Mouse (Mus musculus): ENCODE results near the gene Gprin1. TPM values are rescaled to one million over a fixed set of nuclear protein-coding genes. Genes with fewer than 3 reads are reported as not detected.
"Not testable (repeated sequence)": the region's sequence is repeated elsewhere in the genome, so short reads cannot be mapped to it uniquely, and the experiment has no call there.

Gene Gprin1
- total RNA-seq (2021) = 100 to 1,000 TPM; 204 TPM
- long read RNA-seq, full-length matches to known transcripts = 41 of 103 reads
- long read RNA-seq, partial matches to known transcripts = 0 of 103 reads
- long read RNA-seq, other reads (novel, unspliced or antisense) = 62 of 103 reads

DNA sequence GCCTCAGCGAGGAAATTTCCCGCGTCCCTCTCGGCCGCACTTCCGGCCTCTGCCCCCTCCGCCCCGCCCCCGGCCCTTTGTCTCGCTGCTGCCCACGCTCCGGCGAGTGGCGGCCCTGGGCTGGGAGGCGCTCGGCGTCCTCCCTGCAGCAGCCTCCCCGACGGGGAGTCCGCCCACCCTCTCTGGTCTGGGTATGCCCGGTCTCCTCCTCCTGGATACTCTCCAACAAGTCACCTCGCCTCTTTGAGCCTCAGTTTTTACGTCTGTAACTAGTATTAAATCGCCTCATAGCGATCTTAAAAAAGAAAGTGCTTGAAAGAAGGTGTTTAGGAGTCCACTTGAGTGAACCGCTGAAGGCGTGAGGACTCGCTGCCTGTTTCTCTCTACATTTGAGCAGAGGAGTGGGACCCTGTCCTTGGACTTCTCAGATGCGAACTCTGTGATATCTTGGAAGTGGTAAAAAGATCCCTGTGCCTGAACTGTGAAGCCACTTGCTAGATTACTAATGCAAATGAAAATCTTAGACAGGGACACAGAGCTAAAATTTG is at the start of gene Gprin1:
Gene Gprin1, minus strand, starts transcription at position 11 of the 548 bp plus-strand sequence.
- no peak for DNase-seq (ENCODE audit: low spot score in 2 of 2)

DNA sequence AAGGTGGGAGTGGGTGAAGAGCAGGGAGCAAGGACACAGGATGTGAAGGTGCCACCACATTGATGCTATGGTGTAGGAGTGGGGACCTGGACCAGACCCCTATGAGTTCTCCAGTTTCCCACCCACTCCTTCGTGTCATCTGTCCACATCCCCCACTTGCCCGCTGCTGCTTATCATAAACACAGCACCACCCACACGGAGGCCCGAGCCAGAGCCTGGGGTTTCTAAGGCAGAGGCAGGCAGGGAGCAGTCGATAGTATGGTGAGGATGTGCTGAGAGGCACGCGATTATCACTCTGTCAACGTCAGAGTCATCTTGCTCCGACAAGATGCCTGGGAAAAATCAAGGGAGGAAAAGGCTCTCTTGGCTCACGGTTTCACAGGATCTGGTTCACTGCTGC is 49.1 kb upstream of the Gprin1 start:
- no peak for DNase-seq (ENCODE audit: low spot score in 2 of 2)

DNA sequence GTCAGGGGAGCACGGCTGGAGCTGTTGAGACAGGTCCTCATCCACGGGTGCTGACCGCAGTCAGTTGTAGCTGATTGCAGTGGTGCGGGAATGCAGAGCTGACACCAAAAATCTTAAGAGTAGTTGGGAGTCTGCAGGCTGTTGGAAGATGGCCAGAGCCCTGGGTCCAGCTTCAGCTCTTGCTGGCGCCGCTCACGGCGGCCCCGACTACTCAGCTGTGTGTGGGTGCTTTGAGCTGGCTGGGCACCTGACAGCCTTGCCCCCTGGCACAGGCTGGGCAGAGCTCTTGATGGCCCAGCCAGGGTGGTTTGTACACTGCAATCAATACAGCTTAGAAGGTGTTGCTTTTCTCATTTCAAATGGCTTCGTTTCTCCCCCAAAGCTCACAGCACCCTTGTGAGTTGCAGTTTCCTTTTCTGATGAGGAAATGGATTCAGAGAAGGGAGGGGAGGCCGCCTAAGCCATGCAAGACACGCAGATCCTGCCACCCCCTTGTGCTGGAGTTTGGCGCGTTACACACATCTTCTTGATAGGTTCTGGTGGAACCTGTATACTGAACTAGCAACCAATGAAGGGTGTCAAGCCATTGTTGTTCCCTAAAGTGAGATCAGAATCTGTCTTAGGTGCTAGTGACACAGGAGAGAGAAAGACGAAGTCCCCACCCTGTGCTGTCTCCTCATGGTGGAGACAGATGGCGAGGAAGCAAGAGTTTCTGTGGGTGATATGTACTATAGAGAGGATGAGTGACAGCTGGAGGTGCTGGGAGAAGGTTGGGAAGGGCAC is 48.4 kb upstream of the Gprin1 start:
- DNase-seq (ENCODE audit: low spot score in 2 of 2) = no peak

DNA sequence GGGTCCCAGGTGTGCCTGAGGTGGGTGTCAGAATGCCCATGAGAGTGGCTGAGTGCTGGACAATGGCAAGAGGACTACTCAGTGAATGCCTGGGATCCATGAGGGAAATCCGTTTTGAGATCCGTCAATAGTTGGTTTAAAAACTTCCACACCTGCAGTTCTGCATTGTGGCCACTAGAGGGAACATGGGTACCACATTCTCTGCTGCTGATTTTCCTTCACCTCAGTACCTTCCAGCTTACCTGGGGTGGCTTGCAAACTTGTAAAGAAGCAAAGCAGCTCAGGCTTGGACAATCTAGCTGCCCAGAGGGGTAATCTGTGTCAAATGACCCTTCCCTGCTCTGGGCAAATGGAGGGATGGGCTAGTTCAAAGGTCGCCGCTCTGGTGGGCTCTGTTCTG is 47.7 kb upstream of the Gprin1 start:
- DNase-seq (ENCODE audit: low spot score in 2 of 2) = peak; percentile 48 to 56

DNA sequence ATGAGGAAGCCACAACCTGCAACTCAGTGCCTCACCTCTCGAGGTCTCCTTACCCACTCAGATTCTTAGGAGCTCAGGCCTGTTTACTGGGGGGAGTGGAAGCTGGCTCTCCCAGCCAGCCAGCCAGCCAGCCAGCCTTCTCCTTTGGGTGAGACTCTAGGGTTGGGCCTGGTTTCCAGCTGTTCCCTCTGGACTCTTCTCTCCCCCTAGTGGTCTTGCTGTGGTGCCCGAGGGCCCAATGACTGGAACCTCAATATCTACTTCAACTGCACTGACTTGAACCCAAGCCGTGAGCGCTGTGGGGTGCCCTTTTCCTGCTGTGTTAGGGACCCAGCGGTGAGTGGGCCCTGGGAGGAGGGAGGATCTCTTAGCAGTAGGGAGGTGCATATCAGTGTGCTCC is 45.2 kb upstream of the Gprin1 start:
- DNase-seq (ENCODE audit: low spot score in 2 of 2) = no peak

DNA sequence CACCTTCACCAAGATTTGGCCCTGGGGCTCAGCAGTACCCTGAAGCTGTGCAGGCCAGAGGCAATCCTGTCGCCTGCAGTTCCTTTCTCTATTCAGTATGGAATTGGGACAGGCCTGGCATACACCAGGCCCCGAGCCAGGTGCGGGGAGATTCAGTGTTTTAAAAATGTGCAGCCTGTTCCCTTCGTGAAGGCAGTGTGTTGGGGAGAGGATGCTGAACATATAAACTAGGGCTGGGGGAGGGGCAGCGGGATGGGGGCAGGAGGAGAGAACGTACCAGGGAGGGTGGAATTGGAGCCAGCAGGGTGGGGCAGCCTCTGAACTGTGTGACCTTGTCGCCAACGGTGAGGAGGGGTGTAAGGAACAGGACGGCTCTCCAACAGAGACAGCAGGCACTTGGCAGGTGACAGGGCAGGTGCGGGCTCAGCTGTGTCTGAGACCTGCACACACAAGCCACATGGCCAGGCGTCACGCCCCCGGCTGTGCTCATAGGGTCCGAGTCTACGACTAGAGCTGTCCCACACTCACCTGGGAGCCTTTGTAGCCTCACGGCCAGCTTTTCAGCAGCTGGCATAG is 44.4 kb upstream of the Gprin1 start:
- no peak for DNase-seq (ENCODE audit: low spot score in 2 of 2)

DNA sequence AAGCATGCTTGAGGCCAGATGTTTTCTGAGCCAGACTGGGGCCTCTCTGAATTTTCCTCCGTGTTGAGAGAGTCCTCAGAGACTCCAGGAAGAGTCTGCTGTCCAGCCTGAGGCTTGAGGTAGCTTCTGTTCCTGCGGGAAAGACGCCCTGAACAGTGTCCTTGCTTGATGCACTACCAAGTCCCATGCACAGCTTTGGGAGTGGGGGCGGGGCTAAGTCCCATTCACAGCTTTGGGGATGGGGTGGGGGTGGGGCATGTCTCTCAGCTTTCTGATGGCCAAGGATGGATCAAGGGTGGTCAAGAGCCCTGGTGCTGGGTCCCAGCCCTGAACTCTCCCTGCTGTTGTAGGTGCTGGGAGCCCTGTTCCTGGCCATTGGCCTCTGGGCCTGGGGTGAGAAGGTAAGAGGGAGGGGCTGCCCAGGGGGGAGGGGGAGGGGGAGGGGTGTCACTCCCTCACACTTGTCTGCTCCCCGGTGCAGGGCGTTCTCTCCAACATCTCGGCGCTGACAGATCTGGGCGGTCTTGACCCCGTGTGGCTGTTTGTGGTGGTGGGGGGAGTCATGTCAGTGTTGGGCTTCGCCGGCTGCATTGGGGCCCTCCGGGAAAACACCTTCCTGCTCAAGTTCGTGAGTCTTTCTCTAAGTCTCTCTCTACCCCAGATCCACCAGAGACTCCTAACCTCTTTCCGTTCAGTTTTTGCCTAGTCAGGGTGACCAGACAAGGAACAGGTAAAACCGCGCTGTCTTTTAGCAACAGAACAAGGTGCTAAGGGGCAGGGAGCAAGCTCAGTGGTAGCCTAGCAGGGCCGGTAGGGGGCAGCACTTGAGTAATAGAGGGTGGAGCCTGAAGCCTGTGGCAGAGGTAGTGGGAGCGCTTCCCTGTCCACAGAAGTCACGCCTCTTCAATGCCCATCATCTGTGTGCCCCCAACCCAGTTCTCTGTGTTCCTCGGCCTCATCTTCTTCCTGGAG is 42.9 kb upstream of the Gprin1 start:
- DNase-seq (ENCODE audit: low spot score in 2 of 2) = no peak

DNA sequence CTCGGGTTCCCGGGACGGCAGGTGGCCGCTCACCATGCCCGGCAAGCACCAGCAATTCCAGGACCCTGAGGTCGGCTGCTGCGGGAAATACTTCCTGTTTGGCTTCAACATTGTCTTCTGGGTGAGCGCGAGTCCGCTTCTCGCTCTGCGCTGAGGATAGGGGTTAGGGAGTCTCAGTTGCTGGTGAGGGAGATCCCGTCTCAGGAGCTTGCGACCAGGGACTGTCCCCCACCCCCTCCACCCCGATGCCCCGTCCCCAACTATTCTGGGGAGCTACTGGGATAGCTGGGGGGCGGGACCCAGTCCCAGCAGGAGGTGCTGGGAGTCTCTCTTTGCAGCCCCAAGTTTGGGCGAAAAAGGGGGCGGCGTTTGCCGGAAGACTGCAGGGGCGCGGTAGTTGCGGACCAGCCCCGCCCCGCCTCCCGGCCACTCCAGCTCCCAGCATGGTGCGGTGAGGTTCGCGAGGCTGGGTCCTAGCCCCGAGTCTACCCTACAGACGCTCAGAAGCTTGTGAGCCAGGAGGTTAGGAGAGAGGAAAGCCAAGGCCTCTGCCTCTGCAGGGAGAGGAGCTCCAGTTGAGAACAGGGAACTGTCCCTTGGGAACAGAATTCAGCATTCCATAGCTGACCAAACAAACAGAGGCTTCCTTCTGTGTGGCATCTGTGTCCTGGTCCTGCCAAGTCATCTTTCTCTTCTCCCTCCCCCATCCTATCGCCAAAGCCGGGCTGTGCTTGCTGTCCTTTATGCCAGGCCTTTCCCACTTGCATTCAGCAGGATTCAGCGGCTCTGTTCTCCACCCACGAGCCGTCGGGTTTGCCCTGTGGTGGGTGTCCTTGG is 40.1 kb upstream of the Gprin1 start:
- peak; percentile 51 to 62 for DNase-seq (ENCODE audit: low spot score in 2 of 2)

DNA sequence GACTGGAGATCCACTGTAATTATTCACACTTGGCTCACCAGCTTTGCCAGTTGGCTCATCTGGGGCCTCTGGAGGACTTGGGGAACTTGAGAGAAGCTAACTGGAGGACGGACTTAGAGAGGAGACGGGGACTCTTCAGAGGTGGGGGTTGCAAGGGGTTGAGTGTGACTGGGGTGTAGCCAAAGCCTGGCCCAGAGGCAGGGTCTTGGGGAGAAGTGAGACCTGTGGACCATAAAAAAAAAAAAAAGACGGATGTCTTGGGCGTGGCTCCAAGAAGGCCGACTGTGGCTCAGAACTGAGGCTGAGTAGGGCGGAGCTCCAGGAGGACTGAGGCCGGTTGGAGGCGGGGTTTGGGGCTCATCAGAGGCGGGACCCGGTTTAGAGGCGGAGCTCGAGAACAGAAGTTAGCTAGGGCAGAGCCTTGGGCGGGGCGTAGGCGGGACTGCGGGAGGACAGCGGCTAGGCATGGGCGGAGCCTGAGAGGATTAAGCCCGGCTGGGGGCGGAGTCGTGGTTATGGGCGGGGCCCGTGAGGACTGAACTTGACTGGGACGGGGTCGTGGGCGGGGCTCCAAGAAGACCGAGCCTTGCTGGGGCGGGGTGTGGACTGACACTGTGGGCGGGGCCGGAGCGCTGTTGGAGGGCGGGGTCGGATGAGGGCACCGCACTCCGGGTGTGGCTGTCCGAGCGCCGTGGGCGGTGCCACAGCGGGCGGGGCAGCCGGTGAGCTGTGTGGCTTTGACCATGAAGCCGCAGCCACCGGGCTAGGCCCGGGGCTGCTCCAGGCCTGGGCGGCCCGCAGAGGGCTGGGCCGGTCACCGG is 39.3 kb upstream of the Gprin1 start, which contains the start of gene Tspan17:
Gene Tspan17, plus strand, starts transcription at position 638 of the 821 bp plus-strand sequence.
- DNase-seq (ENCODE audit: low spot score in 2 of 2) = peak; percentile 89 to 92

DNA sequence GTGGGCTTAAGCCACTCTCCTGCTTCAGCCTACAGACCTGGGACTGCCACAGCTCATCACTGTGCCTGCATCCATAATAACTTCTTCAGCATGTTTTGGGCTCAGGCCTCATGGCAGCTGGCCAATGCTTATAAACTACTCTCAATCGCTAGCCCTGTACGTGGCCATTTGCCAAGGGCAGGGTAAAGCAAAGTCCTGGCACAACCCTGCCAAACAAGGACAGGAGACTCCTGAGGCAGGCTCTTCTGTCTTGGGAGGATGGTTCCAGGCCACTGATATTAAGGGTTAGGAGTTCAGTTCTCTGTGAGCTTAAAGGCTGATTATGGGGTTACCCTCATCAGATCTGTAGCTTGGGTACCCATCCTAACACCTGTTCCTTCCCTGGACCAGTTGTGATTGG is 37.9 kb upstream of the Gprin1 start:
- DNase-seq (ENCODE audit: low spot score in 2 of 2) = not testable (repeated sequence)

DNA sequence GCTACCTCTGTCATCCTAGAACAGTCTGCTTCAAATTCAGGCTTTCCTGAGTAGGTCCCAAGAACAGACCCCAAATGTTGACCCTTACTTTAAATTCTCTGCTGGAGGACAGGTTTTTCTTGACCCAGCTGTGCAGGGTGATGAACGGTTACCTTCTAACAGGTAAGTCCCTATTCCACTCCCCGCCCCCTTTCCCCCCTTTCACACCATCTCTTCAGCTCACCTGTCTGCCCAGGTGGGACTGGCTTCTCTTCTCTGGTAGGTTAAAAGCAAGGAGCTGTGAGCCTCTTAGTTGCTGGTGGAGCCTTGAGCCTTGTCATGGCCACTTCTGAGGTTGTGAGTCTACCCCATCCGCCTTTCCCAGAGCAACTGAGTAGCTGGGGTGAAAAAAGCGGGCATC is 34.0 kb upstream of the Gprin1 start, which contains the start of gene Eif4e1b:
Gene Eif4e1b, plus strand, starts transcription at position 301 of the 400 bp plus-strand sequence.
- no peak for DNase-seq (ENCODE audit: low spot score in 2 of 2)

DNA sequence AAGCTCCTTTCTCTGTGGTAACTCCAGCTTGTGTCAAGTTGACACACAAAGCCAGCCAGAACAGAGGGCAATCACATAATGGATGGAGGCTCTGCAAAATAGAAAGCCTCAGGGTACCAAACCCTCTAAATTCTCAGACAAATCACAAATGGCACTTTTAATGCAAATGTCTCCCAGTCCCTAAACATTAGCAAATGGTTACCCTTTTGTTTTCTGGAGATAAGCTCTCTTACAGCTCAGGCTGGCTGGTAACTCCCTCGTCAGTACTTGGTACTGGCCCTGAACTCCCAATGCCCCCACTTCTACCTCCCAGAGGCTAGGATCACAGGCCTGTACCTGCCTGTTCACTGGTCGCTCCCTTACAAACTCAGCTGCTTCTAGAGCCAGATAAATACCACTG is 33.6 kb upstream of the Gprin1 start:
- no peak for DNase-seq (ENCODE audit: low spot score in 2 of 2)

DNA sequence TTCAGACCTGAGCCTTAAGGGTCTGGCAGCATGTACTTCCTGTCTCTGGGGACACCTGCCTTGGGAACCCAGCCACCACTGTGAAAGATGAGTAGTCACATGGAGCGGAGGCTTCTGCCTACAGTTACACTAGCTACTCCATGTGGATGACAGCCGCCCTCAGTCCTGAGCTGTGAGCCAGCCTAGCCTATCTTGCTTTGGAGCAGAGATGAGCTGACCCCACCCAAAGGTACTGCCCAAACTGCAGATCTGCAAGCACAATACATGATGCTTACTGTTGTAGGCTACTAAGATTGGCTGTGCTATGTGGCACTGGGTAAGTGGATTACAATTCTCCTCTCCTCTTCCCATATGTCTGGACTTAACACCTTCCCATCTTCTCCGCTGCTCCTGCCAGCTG is 31.4 kb upstream of the Gprin1 start:
- DNase-seq (ENCODE audit: low spot score in 2 of 2) = no peak

DNA sequence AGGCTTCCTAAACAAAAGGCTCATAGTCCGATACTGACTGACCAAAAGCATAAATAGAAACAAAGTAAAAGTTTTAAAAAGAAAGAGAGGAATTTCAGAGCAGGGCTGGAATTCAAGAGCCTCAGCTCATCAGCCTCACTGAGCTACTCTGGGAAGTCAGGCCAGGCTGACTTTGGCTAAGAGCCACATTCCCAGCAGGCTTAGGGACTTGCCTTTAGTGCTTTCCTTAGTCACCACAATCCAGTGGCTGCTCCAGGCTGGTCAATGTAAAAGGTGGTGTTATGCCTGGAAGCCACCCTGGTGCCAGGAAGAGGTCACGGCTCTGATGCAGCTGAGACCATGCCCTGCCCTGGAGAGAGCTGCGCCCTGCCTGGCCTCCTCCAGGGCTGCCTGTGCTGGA is 30.9 kb upstream of the Gprin1 start:
- peak; percentile 45 to 56 for DNase-seq (ENCODE audit: low spot score in 2 of 2)

DNA sequence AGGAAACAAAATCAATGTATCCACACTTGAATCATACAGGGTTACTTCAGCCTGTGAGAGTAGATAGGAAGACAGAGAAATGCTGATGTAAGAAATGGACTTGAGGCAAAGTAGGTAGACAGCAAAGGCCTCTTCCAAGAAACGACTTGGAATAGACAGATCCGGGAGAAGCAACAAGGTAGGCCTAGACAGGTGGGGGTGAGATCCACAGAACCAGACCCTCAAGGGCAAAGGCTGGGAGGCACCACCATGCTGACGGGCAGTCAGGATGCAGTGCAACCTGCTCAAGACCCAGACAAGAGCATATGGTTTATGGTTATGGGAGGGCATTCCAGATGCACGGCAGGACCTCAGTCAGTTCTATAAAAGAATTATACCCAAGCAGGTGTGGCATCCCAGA is 17.3 kb upstream of the Gprin1 start:
- no peak for DNase-seq (ENCODE audit: low spot score in 2 of 2)

DNA sequence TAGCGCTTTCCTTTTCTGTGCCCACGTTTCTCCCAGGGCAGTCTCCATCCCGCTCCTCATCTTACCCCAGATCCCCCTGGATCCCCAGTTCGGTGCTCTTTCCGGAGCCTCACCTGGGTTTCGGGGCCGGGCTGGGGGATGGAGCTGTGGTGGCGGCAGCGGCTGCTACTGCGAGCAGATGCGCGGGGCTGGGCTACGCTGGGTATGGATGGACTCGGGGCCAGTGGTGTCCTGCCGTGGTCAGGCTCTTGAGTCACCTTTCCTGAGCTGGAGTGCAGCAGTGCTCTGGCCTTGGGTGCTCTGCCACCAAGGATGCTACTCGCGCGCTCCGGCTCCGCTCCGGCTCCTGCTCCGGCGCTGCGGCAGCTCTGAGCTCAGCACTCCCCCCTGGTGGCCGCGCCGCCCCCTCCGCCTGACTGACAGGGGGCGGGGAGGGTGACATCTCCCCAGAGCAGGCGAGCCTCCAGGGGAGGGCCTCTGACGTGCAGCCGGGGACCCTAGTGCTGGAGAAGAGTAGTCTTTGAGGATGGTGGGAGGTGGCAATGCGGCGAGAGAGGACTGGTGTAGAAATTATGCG is 16.6 kb upstream of the Gprin1 start, which contains the start of gene Sncb:
Gene Sncb, minus strand, starts transcription at position 404 of the 577 bp plus-strand sequence.
- peak; percentile 87 to 91 for DNase-seq (ENCODE audit: low spot score in 2 of 2)

DNA sequence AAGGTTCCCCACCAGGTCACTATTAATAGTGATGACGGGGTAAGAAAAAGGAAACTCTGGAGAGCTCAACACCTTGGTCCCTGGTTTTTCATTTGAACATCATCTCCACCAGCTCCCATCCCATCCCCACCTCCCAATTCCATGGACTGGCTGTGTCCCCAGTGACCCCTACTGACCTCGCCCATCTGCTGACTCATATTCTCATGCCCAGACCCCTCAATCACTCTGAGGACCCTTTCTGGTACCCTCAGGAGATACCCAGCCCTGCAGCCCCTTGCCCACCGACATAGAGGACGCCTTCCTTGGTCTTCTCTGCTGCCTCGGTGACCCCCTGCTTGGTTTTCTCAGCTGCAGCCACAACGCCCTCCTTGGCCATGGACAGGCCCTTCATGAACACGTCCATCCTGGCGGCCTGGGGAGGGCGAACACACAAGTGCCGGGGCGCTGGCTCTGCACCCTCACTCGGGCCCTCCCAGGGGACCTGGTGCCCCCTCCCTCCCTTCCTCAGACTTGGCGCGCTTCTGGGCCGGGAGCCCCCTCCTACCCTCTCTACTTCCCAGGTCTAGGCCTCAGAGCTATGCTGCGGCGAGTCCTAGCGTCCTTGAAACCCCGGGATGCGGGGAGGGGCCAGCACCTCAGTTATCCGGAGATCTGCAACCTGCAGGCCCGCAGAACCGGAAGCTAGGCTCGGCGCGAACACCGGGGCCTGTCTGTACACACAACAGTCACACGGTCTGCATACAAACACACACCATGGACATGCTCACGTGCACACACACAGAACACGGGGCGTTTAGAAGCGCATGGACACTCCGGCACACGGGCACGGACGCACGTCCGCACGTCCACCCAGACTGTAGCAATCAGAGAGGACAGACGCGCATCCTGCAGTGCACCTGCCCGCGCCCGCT is 15.9 kb upstream of the Gprin1 start:
- peak; percentile 36 to 54 for DNase-seq (ENCODE audit: low spot score in 2 of 2)

DNA sequence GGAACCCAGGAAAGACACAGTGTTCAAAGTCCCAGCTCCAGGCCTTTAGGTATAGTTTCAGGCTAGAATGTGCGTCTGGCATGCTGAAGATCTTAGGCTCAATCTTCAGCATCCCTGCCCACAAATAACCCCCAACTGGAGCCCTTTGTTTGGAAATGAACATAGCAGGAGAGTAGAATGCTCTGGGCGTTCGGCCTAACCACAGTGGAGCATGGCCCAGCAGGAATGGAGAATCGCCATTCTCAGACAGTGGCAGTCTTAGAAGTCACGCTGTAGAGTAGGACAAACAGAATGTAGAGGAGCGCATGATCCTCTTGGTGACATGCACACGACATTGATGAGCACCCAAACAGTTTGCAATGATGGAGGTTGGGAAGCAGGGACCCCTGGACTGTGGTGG is 11.2 kb upstream of the Gprin1 start:
- no peak for DNase-seq (ENCODE audit: low spot score in 2 of 2)
